Mouse (Mus musculus) T-helper 2 cell (primary cell): ENCODE data around the gene Sowaha.

Source experiments
- in situ Hi-C: fragments of 300-600 bp; cut with MboI, MseI; formaldehyde crosslinking; loops from one replicate; pipeline ENCODE4 v1.15.1; 2025; ENCODE audit warnings: high pct_unique_total_duplicates

Sowaha gene

DNA sequence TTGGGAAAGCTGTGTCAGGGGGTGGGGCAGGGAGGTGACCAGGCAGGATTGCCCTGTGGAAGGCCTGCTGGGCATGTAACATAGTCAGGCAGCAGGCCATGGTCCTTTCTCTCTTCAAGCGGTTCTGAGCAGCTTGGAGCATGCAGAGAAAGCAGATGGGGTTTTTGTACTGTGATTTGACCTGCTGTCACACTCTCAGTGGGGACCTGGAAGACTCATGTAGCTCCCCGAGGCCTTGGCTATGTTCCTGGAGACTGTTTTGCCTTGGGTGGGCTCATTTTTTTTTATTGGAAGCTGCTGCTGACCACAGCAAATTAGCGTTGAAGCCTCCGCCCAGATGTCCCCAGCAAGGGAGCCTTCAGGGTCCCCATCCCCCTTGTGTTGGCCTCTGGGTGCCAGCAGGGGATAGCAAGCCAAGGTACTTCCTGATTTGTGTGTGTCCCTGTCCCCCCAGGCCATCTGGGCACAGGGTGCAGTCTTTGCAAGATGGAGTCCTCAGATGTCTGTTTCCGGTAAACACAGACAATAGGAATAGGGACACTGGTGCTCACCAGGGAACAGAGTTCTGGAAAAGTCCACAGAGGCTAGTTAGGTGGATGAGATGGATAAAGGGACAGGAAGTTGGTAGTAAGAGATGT, 25.1 kb upstream of the Sowaha start:
- in situ Hi-C loops: no loop called here

DNA sequence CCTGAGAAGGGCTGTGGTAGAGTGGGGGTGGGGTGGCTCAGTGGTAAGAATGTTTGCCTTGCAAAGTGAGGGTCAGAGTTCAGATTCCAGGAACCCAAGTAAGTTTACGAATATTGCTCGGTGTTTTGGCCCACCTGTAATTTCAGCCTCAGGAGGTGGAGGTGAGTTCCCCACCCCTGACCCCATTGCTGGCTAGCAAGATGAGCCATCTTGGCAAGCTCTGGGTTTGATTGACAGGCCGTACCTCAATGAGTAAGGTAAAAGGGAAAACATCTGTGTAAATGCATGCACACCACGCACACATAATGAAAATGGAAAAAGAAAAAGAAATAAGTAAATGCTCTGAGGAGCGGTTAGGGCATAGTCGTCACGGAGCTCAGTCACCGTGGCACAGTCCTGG, 24.3 kb upstream of the Sowaha start:
- in situ Hi-C loops: no loop called here

DNA sequence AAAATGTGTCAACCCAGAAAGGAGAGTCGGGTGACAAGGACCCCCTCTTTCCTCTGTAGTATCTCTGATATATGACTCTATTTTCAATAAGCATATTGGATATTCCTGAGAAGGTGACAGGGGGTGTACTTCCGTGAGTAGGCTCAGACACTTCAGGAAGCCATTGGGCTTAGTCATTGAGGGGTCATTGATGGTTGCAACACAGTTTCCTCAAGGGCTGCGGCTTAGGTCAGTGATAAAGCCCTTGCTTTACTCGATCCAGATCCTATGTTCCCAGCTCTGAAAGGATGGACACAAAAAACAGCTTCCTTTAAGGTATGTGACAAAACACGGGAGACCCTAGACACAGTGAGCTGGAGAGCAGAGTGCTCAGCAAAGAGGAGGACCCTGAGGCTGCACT, 23.7 kb upstream of the Sowaha start:
- in situ Hi-C loops: no loop called here

DNA sequence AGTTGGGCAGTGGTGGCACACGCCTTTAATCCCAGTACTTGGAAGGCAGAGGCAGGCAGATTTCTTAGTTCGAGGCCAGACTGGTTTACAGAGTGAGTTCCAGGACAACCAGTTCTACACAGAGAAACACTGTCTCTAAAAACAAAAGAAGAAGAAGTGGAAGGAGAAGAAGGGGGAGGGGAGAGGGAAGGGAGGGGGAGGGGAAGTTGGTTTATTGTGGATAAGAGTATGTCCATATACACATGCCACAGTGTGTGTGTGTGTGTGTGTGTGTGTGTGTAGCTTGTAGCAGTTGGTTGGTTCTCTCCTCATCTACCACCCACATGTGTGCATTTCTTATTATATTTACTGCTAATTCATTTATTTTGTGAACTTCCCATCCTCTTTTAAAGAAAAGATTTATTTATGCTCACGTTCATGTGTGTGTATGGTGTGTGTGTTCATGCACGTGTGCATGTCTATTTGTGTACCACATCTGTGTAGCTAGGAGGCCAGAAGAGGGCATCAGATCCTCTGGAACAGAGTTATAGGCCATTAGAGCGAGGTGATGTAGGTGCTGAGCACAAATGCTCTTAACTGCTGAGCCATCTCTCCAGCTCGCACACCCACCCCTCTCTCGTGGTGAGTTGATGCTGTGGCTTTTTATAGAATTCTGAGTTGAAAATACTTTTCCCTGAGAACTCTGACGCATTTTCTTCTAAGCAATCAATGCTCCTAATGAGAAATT, 22.1 kb upstream of the Sowaha start:
- in situ Hi-C loops: no loop called here

DNA sequence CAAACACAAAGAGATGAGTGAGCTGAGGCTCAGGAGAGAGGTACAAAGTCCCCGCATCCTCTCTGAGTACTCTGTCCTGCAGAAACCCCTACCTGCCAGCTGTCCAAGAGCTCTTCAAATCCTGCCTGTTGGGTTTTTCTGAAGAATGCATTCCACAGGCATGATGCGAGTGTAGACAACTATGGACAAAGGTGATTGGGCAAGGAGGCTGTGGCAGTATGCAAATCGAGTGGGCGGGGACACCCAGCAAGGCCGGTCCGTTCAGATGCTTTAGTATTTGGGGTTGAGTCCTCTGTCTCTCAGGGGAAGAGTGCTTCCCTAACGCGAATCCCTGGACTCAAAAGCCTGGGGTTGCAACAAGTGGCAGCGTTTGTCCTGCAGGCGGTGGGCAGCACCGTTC, 20.5 kb upstream of the Sowaha start:
- in situ Hi-C loops: no loop called here

DNA sequence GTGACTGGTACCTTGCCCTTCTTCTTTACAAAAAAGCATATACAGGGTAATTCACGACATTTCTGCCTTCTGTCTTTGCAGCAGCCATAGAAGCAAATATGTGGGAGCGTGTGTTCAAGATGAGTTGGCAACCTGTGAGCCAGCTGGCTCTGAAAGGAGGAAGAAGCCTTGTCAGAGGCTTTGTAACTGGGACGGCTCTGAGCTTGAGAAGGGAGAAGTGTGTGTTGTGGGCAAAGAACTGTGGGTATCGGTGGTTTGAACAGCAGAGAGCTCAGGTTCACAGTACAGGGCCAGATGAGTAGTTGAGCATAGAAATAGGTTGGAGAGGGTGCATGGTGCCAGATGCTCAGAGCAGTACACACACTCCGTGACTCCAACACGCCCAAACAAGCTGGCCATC, 16.9 kb upstream of the Sowaha start:
- in situ Hi-C loops: no loop called here

DNA sequence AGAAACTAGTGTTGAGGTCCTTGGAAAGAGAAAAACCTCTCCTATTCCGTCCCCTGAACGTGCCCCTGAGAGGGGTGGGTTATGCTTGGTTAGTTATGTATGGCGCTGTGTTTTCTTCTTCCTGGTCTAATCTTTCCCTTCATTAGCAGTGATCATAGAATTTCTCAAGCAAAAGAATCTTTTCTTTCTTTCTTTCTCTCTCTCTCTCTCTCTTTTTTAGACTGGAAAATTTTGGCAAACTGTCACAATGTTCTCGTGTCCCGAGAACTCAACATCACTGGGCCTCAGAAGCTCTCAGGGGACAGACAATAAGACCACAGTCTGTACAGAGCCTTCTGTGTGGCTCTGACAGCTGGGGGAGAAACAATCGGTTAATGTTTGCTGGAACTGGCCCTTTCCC, 15.3 kb upstream of the Sowaha start:
- in situ Hi-C loops: no loop called here

DNA sequence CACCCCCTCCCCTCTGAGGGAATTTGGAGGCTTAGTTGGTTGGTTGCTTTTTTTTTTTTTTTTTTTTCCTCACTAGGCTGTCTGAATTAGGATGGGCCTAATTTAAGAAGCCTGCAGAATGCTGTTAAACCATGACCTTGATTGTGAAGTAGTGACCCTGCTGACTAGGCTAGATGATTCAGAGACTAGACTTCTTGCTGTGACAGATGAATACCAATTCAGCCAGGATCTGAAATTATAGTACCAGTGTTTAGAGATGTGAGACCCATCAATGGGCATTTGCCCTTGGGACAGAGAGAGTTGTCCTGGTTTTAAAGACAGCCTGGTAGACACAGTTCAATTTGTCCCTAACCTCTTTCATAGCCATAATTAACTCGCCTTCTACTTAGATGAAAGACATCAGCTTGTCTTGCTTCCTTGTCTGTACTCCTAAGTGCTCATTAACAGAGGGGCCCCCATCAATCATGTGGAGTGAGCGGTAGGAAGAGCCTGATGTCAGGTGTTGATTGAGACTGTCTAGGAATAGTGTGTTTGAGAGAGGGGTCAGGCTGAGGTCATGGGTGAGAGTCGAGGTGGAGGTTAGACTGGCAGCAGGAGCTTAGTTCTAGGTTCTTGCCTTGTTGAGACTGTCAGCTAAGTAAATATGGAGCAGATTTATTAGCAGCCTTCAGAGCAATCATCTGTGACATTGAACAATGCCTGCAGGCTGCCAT, 13.3 kb upstream of the Sowaha start:
- in situ Hi-C loops: loop anchor here (5.0 kb wide), 1 partner anchor 34 kb away; no protein-coding TSS in a partner anchor

DNA sequence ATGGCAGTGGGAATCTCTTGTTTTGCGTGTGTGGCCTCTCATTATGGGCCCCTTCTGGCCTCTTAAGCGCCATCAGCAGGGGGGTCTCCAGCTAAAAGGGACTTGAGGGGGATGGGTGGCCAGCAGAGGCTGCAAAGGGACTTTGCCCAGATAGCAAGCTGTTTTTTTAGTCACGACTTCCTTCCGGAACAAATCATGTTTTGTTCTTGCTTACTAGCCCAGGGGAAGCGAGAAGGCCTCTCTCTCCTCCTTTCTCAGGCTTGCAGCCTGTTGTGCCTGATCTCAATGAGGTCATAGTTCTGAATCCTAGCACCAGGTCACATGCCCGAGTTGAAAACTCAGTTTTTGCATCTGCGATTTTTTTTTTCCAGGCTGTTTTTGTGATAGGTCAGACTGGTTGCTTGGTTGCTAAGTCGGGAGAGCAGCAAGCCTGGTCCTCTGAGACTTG, 11.9 kb upstream of the Sowaha start:
- in situ Hi-C loops: loop anchor here (5.0 kb wide), 1 partner anchor 35 kb away; no protein-coding TSS in a partner anchor

DNA sequence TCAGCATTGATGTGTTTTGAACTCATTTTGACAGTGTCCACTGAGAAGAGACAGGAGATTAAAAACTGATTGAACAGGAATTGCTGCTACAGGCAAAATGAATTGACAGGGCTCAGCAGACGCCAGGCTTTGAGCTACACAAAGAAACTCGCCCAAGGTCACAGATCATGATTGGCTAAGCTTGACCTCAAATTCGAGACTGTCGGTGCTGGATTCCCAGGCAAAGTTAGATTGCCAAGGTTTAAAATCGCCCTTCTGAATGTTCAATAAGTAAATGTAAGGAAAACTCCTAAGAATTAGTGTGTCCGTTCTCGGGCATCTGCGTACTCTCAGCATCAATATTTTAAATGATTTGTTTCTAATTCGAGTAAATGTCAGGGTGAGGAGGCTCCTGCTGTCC, 9.3 kb upstream of the Sowaha start:
- in situ Hi-C loops: no loop called here

DNA sequence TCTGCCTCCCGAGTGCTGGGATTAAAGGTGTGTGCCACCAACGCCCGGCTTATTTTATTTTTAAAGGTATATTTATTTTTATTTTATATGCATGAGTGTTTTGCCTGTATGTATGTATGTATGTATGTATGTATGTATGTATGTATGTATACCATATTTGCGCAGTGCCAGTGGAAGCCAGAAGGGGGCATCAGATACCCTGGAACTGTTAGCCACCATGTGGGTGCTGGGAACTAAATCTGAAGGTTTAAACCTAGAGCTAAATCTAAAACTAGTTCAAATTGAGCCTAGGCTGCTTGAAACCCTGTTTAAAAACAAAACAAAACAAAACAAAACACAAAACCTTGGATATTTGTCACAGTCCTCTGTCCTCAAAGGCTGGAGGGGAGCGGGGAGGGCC, 8.9 kb upstream of the Sowaha start:
- in situ Hi-C loops: no loop called here

DNA sequence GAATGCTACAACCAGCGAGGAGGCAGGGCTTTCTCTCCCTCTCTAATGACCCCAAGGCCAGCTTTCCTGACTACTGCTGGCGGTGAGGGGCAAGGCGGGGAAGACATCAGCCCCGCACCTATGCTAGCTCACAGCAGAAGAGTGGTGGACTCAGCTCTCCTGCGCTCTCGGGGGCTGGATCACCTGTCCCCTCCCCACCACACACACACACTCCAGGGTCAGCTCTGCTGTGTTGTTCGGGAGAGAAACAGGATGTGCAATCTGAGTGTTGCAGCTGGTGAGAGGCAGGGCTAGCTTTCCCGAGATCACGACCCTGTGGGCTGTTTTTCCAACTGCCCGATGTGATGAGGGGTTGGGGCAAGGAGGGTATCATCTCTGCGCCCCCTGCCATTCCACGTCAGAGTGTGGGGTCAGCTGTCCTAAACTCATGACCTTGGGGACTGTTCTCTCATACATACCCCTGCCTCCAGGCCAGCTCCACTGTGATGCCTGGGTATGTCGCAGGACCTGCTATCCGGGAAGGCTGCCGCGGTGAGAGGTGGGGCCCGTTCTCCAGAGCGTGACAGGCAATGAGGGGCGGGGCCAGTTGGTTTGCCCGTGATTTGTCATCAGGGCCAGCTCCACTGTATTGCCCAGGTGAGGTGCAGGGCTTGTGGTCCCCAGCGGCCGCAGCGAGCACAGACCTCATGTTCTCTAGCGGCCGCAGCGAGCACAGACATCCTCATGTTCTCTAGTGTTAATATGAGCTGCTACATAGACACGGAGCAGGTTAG, 6.9 kb upstream of the Sowaha start:
- in situ Hi-C loops: no loop called here

DNA sequence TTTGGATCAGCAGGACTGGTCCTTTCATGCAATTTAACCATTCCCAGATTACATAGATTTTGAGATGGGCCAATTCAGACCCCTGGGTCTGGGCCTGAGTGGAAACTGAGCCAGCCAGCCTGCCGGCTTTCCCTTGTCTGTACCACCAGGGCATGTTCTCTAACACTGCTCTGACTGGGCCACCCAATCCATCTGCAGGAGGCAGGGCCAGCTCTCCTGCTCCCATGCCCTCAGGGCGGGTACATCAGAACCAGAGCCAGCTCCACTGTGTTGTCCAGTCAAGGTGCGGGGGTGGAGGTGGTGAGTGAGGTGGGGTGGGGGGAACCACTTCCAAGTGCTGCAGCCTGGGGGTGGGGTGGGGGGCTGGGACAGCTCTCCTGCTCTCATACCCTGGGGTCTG, 6.3 kb upstream of the Sowaha start:
- in situ Hi-C loops: no loop called here

DNA sequence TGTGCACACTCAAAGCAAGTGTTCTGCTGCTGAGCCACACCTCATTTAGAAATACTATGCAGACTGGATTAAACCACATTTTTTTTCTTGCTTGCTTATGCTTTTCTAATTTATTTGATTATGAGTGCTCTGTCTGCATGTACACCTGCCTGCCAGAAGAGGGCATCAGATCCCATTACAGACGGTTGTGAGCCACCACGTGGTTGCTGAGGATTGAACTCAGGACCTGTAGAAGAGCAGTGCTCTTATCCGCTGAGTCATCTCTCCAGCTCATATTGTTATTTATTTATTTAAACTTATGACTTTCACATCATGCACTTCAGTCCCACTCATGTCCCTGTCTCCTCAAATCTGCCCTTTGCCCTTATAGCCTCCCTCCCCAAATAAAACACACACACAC, 5.6 kb upstream of the Sowaha start:
- in situ Hi-C loops: no loop called here

DNA sequence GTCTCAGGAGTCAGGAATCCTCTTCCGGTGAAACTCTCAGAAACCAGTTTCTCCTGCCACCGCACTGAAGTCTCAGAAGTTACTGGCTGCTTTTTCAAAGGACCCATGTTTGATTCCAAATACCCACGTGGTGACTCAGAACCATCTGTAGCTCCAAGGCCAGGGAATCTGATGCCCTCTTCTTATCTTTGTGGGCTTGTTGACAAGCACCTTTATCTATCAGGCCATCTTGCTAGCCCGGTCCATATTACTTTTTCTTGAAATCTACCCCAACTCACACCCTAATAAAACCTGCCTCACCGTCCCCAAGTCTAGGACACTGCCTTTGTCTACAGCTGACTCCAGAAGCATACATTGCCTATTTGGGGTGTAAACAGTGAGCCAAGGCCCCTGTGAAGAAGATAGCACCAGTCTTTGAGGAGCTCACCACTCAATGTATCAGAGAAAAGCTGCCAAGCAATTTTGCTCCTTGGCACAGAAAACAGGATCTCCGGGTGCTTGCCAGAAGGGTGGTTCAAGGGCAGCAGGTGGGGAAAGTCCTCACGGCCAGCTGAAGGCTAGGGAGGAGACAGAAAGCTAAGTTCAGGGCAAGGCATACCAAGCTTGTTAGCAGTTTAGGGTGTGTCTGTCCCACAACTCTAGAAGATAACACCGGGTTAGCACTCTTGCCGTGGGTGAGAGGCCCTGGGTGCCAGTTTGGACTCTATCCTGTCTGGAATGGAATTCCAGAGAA, 3.3 kb upstream of the Sowaha start:
- in situ Hi-C loops: no loop called here

DNA sequence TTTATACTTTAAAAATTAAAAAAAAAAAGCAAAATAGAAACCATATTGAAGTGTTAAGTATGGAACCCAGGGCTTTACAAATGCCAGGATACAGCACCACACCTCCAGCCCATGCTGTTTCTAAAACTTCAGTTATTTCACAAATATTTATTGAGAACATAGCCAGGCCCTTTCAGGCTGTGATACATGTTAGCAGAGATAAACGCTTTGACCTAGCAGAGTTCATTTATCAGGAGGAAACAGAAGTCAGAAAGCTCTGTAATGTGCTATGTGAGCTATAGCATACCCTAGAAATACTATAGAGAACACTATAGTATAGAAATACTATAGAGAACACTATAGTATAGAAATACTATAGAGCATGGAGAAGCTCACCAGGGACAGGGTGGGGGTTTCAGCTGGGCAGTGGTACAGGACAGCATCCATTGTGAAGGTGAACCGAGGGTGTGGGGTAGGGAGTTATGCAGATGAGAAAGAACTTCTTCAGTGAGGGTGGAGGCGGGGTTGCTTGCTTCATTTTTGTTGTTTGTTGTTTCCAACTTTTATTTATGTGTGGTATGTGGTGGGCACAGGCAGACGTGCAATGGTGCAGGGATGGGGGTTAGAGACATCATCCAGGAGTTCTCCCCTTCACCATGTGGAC, 1.1 kb upstream of the Sowaha start:
- in situ Hi-C loops: no loop called here

DNA sequence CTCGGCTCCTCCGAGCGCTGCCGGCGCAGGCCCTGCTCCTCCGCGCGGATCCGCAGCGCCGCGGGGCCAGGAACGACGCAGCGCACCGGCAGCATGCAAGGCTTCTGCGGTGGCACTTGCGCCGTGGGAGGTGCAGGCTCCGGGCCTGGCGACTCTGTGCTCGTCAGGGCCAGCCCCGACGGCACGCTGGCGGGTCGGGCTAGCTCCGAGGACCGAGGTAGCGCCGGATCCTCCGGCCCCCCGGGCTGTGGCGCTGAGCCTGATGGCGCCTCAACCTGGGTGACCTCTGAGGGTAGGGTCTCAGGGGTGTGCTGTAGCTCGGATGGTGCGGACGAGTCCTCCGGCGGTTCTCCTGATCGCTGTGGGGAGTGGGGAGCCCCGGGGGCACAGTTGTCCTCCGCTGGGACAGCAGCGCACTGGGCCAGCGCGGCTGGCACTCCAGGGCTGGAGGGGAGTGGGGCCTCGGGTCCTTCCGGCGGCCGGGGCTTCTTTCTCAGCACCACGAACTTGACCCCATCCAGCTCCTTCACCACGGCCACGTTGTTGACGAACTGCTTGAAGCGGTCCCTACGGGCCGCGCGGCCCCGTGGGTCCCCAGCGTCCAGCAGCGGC, 797 bp downstream of the Sowaha start:
- in situ Hi-C loops: no loop called here

DNA sequence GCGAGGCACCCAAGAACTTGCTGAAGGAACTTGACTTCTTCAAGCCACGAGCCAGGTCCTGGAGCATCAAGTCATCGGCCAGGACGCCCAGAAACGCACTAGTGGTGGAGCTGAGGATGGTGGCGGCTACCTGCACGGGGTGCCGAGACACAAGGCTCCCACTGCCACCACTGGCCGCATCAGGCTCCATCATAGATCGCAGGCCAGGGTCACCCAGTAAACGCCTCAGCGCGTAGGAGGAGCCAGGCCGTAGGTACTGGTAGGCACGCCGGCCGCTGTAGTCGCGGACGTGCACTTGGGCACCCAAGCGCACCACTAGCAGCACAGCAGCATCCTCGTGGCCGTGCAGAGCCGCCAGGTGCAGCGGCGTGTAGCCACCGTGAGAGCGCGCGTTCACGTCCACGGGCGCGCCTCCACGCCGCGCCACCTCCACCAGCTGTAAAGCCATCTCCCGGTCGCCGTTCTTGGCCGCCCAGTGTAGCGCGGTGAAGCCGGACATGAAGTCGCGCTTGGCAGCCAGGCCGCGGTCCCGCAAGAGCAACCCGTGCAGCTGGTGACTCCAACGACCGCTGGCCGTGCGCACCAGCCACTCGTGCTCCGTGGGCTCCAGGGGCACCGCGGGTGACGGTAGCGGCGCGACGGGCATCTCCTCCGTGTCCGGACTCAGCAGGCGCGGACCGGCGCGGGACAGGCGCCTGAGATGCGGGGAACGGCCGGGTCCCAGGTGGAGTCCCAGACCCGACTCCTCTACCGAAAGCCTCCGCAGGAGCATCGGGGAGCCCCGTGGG, 1.5 kb downstream of the Sowaha start:
- in situ Hi-C loops: no loop called here

DNA sequence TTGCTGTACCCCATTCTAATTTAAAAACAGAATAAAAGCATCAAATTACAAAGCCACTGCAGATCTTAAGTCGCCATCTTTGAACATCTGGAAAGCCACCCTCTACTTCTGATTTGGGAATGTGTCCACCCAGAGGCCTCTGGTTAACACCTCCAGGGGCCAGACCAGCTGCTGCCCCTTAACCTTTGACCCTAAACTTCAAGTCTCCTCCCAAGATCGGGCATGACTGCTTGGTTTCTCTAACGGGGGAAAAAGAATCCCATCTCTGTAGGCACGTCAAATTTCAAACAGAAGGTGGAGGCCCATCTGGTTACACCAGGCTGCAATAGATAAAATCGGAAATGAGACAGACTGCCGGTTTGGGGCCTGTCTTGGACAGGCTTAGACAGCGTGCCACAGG, 2.2 kb downstream of the Sowaha start:
- in situ Hi-C loops: no loop called here

DNA sequence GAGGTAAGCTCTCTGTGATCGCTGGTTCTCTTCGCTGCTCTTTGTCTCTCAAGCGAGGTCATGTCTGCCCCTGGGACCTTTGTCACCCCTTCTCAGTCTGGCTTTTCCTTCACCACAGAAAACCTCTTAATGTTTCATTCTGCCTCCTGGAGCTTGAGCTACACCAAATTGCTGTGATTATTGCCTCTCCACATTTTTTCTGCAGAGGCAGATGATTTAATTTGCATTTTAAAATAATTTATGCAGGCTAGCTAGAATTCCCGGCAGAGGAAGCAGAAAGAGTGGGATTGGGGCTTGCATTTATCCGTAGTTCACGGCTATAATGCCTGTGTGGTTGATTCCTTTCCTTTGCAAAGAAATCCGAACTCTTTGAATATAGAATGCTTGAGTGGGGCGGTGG, 4.5 kb downstream of the Sowaha start:
- in situ Hi-C loops: no loop called here
